Mouse (Mus musculus) ovary, adult 18-20 months (tissue): ENCODE results near the gene Acss3.

Experiments used
- DNase-seq: peaks from one replicate; pipeline ENCODE4 v3.0.0; 2022; ENCODE audit warnings: low spot score, mixed read lengths

Gene Acss3

DNA sequence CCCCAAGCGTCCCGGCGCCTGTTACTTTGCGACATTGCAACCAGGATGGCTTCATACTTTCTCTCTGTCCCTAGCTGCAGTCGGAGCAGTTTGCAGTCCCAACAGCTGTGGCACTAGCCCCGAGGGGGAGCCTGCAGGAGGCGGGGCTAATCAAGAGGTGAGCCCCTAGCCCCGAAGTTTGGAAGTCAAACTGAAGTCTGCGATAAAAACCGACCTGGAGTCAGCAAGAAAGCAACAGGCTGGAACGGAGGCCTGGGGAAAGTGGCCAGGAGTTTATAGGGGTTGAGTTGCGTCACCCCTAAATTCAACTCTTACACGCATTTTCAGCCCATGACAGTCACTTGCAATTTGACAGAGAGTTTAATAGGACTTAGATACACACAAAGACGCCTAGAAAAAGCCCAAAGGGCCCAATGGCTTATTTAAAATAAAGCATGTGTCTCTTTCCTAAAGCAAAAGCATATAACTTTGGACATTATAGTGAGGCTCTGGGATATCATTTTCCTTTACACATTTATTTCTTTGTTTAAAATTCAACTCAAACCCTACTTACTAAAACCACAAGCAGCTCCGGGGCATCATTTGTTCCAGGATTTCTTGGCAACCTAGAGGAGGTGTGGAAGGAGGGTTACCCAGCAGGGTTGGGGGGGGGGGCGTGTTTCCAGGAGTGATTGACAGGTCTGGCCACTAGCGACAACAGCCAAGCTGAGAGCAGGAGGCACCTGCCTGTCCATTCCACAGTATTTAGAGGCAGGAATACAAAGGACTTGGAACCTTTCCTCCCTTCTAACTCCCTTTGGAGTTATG, at the start of gene Acss3:
Acss3 (minus strand) TSS at position 140 of the 807 bp plus-strand sequence.
- peak; percentile 36 for DNase-seq

DNA sequence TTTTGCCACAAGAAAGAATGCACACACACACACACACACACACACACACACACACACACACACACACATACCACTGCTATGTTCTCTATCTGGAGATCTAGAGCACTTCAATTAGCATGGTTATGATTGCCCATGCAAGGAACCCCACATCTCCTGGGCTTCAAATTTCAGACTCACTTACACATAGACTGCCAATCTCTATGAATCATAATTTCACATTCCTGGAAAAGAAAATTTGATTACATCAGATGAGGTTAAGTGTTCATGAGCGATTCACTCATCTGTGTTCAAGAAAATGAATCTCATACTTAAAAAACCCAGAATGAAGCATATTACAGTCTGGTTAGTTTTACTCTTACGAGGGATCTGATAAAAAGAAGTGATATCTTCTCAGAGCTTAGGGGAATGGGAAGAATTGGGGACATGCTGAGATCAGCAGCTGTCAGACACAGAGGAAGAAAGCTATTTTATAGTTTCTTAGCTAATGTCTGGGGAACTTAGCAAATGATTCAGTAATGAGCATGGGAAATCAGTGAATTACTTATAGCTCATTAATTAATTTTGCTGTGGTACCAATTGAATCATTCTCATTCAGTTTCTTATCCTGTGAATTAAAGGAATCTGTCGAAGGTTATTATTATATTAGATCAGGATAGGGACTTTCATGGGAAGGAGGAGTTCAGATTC, 48.7 kb upstream of the Acss3 start:
- DNase-seq = no peak

DNA sequence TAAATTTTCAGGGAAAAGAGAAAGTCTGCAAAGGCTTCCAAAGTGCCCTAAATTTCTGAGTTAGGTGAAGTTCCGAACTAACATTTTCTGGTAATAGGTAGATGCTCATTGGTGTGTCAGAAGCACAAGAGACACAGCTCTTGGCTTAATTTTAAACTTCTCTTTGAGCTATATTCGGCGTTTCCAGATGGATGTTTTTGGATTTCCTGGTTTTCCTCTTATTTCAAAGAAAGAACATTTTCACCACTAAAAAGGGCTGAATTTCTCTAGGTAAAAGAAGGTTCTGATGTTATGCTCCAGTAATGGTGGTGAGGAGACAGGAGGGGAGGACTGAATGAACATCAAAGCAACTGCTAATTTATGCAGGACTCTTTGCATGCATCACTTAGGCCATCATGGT, 43.0 kb upstream of the Acss3 start:
- DNase-seq = no peak

DNA sequence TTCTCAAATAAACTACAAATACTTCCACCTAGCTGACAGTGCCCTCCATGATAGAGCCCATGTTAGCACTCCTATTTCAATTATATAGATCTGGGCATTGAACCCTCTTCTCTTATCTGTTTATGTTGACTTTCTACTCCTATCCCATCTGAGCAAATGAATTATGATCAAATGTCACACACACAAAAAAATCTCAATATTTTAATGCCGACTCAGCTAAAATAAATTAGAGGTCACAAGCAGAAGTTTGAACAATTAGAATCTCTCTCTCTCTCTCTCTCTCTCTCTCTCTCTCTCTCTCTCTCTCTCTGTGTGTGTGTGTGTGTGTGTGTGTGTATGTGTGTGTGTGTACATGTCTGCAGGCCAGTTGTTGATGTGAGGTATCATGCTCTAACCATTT, 25.3 kb upstream of the Acss3 start:
- DNase-seq = no peak

DNA sequence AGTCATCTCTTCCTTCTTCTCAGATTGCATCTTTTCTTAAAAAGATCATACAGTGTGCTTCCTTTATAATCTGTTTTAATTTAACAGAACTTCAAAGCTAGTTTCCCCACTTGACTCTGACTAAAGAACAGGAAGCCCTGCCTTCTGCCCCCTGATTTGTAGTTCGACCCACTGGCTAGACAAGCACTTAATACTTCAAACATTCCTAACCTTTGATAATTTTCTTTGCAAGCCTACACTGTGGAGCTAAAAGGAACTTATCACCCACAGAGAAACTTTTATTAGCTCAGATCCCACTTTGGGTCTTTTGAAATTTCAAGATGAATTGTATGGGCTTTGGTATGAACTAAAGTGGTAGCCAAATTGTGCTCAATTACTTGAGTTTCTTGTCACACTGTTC, 20.5 kb upstream of the Acss3 start:
- no peak for DNase-seq

DNA sequence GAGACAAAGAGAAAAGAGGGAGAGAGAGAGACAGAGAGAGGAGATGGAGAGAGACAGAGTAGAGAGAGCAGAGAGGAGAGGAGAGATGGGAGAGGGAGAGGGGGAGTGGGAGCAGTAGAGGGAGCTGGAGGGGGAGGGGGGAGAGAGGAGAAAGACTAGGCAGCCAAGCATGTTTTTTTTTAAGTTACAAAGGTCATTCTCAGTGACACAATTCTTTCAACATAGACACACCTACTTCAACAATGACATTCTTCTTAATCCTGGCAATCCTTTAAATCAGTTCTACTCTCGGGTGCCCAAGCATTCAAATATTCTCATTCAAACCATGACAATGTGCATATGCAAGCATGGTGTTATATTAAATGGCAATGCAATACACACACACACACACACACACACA, 19.4 kb upstream of the Acss3 start:
- no peak for DNase-seq

DNA sequence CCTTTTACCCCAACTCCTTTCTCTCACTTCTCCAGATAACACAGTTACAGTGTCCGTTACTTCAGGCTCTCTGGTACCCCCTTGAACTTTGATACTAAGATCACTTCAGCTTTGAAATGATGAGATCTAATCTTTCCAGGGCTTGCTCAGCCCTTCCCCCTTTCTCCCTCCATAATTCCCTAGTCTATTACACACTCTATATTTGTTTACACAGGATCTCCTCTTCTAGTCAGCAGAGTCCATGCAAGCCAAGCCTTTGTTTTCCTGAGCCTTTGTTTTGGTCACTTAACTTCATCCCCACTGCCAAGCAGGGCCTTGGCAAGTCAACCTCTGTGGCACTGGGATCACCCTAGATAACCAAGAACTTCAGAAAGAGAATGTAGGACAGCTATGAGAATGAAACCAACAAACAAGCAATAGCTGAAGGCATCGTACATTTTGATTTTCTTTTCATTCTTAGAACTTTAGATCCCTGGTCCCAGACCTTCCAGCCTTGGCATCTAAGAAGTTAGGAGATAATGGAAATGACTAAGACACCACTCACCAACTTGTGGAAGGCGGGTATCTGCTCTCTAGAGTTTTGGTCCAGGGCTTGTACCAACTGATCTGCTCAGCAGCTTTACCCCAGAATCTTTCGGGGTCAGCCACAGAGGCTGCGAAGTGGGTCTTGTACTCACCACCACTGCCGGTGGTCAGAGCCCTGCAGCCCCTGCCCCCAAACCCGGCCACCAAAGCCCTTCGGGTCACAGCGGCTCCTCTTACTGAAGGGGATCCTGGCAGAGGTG, 532 bp downstream of the Acss3 start:
- no peak for DNase-seq

DNA sequence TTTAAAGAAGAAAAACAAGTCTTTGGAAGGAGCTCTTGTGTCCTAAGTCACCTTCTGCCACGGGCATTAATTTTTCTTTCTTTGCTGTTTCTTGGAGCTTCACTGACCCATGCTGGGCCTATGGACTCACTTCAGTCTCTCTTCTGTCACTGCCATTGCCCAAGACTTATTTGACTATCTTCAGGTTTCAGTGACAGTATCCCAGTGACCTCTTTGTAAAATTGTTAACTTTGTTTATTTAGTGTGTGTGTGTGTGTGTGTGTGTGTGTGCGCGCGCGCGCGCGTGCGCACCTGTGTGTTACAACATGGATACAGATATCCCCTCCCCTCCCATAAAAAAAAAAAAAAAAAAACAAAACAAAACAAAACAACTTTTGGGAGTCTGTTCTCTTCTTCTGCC, 2.2 kb downstream of the Acss3 start:
- DNase-seq = no peak

DNA sequence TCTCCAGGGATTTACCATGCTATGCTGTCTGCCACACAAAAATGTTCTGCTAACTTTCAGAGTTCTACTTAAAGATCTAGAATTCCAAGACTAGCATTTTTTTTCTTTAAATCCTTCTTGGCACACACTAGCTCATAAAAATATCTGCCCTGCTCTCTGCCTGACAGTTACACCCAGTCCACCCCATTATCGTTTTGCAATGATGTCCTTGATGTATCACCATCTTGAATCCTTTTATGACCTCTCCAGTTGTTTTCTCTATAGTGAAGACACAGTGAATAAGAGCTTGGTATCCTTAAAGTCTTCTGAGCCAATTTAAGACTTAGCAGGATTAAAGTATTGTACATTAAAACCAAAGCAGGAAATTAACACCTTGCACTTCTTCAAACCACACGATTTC, 4.3 kb downstream of the Acss3 start:
- DNase-seq = no peak

DNA sequence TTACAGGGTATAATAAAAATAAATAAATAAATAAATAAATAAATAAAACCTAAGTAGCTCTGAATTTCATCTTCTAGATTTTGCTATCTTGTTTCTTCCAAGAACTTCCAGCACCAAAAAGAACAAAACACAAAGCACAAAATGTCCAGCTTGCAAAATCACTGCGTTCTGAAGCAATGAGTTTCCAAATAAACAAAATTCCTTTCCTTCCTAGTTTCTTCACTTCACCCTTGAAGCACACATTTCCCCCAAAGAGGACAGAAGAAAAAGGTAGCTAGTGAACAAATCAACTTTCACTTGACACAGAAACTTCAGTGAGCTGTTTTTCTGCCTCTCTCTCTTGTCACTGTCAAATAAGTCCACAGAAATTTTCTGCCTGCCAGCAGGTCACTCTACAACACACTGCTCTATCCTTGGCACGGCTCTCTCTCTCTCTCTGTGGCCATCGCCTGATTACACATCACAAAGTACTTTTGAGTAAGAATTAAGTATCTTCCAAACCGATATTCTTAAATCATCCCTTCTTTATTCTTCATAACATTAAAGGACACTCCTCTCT, 6.7 kb downstream of the Acss3 start:
- DNase-seq = no peak

DNA sequence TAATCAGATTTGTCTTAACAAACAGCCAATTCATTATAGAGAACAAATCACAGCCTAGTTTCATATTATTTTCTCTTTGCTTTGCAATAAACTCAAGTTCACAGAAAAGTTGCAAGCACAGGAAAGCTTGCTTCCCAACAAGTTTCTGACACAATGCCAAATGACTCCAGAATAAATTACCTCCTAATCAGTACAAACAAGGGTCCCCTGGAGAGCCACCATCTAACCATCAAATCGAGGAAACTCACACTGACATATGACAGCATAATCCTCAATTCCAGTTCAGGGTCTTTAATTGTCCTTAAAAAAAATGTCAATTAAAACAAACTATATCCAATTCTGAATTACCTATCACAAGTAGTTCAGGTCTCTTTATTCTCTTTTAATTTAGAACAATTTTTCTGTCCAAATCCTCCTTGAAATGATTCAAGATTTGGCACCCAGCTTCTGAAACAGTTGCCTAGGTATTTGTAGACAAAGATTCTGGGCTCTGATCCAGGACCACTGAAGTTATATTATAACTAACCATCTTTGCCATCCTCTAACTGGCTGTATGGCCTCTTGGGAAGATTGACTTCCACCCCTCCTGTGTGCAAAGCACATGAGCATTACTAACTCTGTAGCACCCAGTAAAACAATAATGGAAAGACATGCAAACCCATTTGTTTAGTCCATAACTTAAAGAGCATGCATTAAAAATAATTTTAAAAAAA, 7.4 kb downstream of the Acss3 start:
- no peak for DNase-seq

DNA sequence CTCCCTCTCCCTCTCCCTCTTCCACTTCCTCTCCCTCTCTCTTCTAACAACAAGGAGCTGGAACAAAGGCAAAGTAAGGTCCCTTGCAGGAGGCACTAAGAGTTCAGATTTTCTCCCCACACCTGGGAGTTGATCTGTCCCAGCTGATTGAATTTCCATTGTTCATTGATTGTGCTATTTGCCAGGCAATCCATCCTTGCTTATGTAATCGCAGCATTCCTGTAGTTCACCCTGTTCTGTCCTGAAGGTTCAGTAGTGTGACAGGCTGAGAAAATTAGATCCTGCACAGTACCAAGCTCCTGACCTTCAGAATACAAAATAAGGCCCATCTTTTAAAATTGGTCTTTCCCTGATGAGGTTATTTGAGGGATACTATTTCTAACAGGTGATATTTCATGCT, 8.3 kb downstream of the Acss3 start:
- no peak for DNase-seq

DNA sequence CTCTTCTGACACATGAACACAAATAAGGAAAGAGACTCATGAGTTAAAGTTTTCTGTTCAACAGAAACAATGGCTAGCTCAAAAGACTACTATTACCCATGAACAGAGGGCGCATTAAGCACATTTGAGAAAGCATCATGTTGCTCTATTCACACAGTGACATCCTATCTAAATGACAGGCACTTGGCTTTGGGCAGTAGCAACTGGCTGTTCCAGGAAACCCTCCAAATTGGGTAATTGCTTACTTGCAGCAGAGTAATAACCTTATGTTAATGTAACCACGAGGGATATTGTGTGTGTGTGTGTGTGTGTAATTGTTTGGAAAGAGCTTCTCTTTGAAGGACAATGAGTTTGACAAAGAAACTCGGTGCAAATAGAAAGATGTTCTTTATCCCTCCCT, 29.0 kb downstream of the Acss3 start:
- no peak for DNase-seq

DNA sequence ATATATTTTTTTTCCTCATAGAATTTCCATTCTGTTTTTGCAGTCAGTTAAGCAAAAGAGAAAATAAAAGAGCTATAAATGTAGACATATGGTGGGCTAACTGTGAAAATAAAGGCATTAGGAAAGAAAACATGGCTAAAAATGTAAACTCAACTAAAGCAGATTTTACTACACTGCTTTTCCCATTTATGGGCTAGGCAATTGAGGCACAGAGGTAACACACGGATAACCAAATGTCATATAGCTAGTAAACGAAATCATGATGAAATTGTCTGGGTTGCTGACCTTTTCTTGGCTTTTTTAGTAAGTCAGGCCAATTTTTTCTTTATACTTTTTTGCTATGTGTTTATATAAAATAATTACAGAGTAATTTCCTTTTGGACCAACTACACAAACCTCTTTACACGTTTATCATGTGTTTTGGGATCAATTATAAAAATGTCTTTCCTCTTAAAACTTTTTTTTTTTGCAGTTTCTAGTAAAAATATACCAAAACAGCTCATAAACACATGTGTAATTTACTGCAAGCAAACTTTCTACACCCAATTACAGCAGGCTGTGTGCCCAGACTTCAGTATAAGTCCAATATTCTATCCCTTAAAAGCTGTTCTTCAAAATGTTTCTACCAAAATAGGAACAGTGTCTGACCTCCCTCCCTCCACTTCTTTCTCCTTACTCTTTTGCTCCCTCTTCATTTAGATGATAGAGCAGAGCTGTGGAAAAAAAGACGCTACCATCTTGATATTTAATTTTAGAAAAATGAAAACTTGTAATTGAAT, 69.4 kb downstream of the Acss3 start:
- no peak for DNase-seq

DNA sequence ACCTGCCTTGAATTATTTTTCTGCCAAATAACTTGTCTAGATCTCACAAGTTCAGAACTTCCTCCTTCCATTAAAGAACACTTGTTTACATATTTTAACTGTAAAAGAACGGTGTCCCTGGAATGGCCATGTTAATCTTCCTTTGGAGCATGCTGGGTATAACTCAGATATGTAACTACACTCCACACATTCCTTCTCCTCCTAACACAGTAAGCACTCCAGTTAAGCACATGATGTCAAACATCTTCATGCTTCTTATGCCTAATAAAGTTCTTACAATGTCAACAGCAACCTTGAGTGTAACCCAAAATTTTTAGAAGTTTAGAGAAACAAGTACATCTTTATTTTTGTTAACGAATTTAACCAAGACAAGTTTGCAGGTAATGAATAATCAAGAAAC, 73.0 kb downstream of the Acss3 start:
- DNase-seq = no peak

DNA sequence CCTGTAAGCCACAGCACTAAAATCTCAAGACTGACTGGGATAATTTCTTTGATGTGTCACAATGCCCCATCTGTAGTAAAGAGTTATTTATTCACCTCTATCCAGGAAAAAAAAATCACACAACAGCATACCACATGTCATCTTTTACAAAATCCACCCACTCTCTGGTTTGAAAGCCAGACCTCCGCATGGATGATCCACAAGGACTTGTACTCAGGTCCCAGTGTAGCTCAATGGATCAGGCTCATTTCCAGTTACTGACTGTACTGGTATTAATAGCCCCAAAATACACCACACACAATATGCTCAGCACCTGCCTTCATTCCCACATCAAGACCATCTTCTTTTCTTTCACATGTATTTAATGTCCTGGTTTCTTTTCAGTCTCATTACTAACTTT, 80.8 kb downstream of the Acss3 start:
- DNase-seq = no peak

DNA sequence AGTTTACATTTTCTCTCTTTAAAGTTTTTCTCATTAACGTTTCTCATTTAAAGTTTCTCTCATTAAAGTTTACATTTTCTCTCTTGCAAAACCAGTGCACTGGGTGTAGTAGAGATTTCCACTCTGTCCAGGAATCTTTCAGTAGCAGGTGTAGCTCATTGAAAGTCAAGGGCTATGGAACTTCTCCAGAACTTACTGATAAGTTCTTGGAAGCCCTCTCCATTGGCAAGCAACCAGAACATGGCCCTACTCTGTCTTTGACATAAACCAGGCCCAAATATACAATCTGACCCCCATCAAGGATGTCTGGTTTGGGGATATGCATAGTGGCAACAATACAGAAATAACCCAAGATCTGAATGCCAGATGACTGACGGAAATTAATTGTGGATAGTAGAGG, 82.6 kb downstream of the Acss3 start:
- no peak for DNase-seq

DNA sequence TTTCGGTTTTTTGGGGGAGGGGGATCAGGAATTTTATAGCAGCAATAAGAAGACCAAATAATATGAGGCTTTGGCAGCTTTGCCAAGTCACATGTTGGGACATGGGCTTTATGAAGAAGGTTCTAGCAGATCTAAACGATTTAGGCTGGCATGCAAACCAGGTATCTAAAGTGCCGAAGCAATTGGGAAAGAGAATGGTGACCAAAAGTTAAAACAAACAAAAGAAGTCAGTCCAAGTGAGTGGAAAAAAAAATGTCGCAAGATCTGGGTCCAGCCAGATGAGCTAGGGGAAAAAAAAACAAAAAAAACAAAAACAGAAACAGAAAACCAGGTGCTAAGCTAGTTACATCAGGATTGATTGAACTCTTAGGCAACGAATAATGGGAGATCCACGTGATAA, 83.1 kb downstream of the Acss3 start:
- no peak for DNase-seq

DNA sequence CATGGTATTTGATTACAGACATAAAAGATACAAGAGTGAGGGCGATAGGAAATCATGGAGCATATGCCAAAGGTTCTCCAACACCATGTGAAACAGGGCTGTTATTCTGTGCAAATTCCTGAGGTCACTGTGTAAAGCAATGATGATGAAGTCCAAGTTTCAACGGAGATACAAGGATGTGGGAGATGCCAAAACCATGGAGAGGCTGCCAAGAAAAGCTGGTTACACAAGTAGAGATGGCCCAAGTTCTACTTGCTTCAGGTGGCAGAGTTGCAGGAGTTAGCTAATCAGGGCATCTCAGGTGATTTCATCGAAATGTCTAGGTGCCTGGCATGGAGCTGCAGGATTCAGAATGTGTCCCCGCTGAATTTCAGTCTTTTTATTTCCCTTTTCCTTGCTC, 84.3 kb downstream of the Acss3 start:
- no peak for DNase-seq

DNA sequence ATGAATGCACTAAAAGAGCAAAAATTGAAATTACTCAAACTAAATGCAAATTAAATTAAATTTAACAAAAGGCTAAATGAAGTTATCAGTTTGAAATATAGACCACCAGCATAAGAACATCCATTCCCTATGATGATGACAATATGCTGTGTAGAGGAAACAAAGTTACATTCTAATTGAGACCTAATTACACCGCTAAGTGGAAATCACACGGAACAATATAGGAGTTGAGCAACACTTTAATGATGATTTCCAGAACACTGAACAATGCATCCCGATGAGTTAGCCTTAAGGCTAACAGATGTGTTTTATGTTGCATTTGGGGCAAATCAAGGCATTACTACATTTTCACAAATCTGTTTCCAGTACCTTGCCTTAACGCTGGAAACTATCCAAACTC, 99.2 kb downstream of the Acss3 start:
- DNase-seq = no peak

DNA sequence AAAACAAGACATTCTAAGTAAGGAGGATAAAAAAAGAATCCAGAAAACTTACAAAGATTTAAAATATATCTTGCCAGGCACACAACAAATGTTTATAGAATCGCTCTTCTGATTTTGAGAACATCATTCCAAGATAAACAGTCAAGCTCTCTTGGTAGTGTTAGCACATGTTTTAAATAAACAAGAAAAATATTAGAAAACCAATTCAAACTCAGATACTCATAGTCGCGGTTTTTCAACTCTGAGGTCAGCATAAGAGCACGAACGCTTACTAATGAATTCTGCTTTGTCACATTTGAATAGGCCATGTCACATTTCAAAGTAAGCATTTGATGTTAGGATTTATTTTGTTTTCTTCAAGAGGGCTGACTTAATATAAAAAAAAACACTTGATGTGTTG, 102.3 kb downstream of the Acss3 start:
- no peak for DNase-seq
